Mouse (Mus musculus) lung, postnatal 14 days (tissue): Measurements from ENCODE around the gene Lsamp.

Source experiments
- DNase-seq: peaks from one replicate; pipeline ENCODE4 v3.0.0; 2021

Gene Lsamp

GRCm38 (mm10) chr16:40971382-40971781 is 987.2 kb downstream of the Lsamp start:
- DNase-seq = no peak

- no peak for DNase-seq
Observed at GRCm38 (mm10) chr16:40974084-40974483, 989.9 kb downstream of the Lsamp start.

GRCm38 (mm10) chr16:40983026-40983425 is 998.9 kb downstream of the Lsamp start:
- DNase-seq = no peak

GRCm38 (mm10) chr16:41007569-41007968 is 1023.4 kb downstream of the Lsamp start:
- no peak for DNase-seq

GRCm38 (mm10) chr16:41034746-41035145 is 1050.6 kb downstream of the Lsamp start:
- DNase-seq = no peak

- no peak for DNase-seq
Observed at GRCm38 (mm10) chr16:41041686-41042085, 1057.5 kb downstream of the Lsamp start.

- DNase-seq = no peak
Observed at GRCm38 (mm10) chr16:41063270-41063857, 1079.2 kb downstream of the Lsamp start.

GRCm38 (mm10) chr16:41073470-41073869 is 1089.3 kb downstream of the Lsamp start:
- DNase-seq = no peak

GRCm38 (mm10) chr16:41088648-41089047 is 1104.5 kb downstream of the Lsamp start:
- DNase-seq = no peak

- DNase-seq = no peak
Observed at GRCm38 (mm10) chr16:41090092-41090491, 1105.9 kb downstream of the Lsamp start.

- DNase-seq = no peak
Observed at GRCm38 (mm10) chr16:41091259-41091658, 1107.1 kb downstream of the Lsamp start.

- DNase-seq = no peak
Observed at GRCm38 (mm10) chr16:41102805-41103204, 1118.6 kb downstream of the Lsamp start.

- DNase-seq = no peak
Observed at GRCm38 (mm10) chr16:41124361-41124760, 1140.2 kb downstream of the Lsamp start.

- no peak for DNase-seq
Observed at GRCm38 (mm10) chr16:41125051-41125450, 1140.9 kb downstream of the Lsamp start.

- DNase-seq = no peak
Observed at GRCm38 (mm10) chr16:41131053-41131452, 1146.9 kb downstream of the Lsamp start.

GRCm38 (mm10) chr16:41172839-41173238 is 1188.7 kb downstream of the Lsamp start:
- no peak for DNase-seq

- no peak for DNase-seq
Observed at GRCm38 (mm10) chr16:41179557-41179956, 1195.4 kb downstream of the Lsamp start.

GRCm38 (mm10) chr16:41180867-41181266 is 1196.7 kb downstream of the Lsamp start:
- DNase-seq = no peak

GRCm38 (mm10) chr16:41210055-41210454 is 1225.9 kb downstream of the Lsamp start:
- no peak for DNase-seq

- DNase-seq = no peak
Observed at GRCm38 (mm10) chr16:41235829-41236228, 1251.7 kb downstream of the Lsamp start.

GRCm38 (mm10) chr16:41242841-41243240 is 1258.7 kb downstream of the Lsamp start:
- peak; percentile 9 for DNase-seq

GRCm38 (mm10) chr16:41244711-41245110 is 1260.5 kb downstream of the Lsamp start:
- peak; percentile 18 for DNase-seq

GRCm38 (mm10) chr16:41258145-41259035 is 1274.2 kb downstream of the Lsamp start:
- DNase-seq = peak; percentile 35

GRCm38 (mm10) chr16:41275999-41276671 is 1292.0 kb downstream of the Lsamp start:
- DNase-seq = no peak
